Mouse (Mus musculus): Measurements from ENCODE around the gene Fbln5. TPM values are rescaled to one million over a fixed set of nuclear protein-coding genes. Genes with fewer than 3 reads are reported as not detected.

Gene Fbln5
- polyA plus RNA-seq, 1 experiment from 2014 or later, result 10.7 TPM

- H3K27me3 ChIP-seq (ENCODE audit: insufficient read depth, low read length), result no peaks in the 10 kb centered on the region
- no peak overlapping the region for H3K9ac ChIP-seq (replicated peaks)
- H3K9me3 ChIP-seq (ENCODE audit: low read length), result no peaks in the 10 kb centered on the region
- WGBS (ENCODE audit: insufficient replicate concordance), result 44% methylated on average over 3 of the region's 3 CpGs
- DNase-seq (no peak), ATAC-seq (peak; percentile 40; the same call in 1 of the 2 replicates)
- no peak overlapping the region for H3K27ac ChIP-seq (ENCODE audit: low read depth)
- H3K36me3 ChIP-seq (replicated peaks; ENCODE audit: insufficient read depth, low read length), result no peaks in the 10 kb centered on the region
- no peaks in the 10 kb centered on the region for H3K4me1 ChIP-seq (ENCODE audit: insufficient read depth)
- H3K4me3 ChIP-seq (ENCODE audit: low read depth, low read length), result no peak overlapping the region
- TF ChIP-seq EP300 (IDR thresholded peaks at IDR 0.05; ENCODE audit: low read depth) (no peak), CTCF (IDR thresholded peaks at IDR 0.05; ENCODE audit: low read depth) (no peak)
- H3K4me2 ChIP-seq (ENCODE audit: low read depth, low read length), result no peak overlapping the region
These were observed 17.8 kb downstream of the Fbln5 start for GRCm38 (mm10) chr12:101801051-101801450.

GRCm38 (mm10) chr12:101798189-101798922 lies 20.5 kb downstream of the Fbln5 start:
- H3K4me1 ChIP-seq (ENCODE audit: insufficient read depth), result no peaks in the 10 kb centered on the region
- no peak overlapping the region for H3K27ac ChIP-seq (ENCODE audit: low read depth)
- no peaks in the 10 kb centered on the region for H3K27me3 ChIP-seq (ENCODE audit: insufficient read depth, low read length)
- H3K4me3 ChIP-seq (ENCODE audit: low read depth, low read length), result no peak overlapping the region
- H3K4me2 ChIP-seq (ENCODE audit: low read depth, low read length), result no peak overlapping the region
- WGBS (ENCODE audit: insufficient replicate concordance), result 63% methylated on average over 7 of the region's 7 CpGs
- H3K9ac ChIP-seq (replicated peaks), result no peak overlapping the region
- ATAC-seq (no peak), DNase-seq (no peak)
- no peaks in the 10 kb centered on the region for H3K9me3 ChIP-seq (ENCODE audit: low read length)
- H3K36me3 ChIP-seq (replicated peaks; ENCODE audit: insufficient read depth, low read length), result no peaks in the 10 kb centered on the region
- TF ChIP-seq CTCF (IDR thresholded peaks at IDR 0.05; ENCODE audit: low read depth), result no peak
- TF ChIP-seq EP300 (IDR thresholded peaks at IDR 0.05; ENCODE audit: low read depth), result no peak

- 65% methylated on average over 3 of the region's 3 CpGs for WGBS (ENCODE audit: insufficient replicate concordance)
These were observed 24.4 kb downstream of the Fbln5 start for GRCm38 (mm10) chr12:101794458-101794857.

GRCm38 (mm10) chr12:101793221-101793621 lies 25.6 kb downstream of the Fbln5 start:
- H3K9ac ChIP-seq (replicated peaks), result no peak overlapping the region
- H3K4me1 ChIP-seq (ENCODE audit: insufficient read depth), result no peaks in the 10 kb centered on the region
- no peaks in the 10 kb centered on the region for H3K27me3 ChIP-seq (ENCODE audit: insufficient read depth, low read length)
- no peak for DNase-seq
- H3K4me2 ChIP-seq (ENCODE audit: low read depth, low read length), result no peak overlapping the region
- no peak for ATAC-seq
- H3K36me3 ChIP-seq (replicated peaks; ENCODE audit: insufficient read depth, low read length), result no peaks in the 10 kb centered on the region
- H3K9me3 ChIP-seq (ENCODE audit: low read length), result no peaks in the 10 kb centered on the region
- WGBS (ENCODE audit: insufficient replicate concordance), result 71% methylated on average over 5 of the region's 5 CpGs
- H3K4me3 ChIP-seq (ENCODE audit: low read depth, low read length), result no peak overlapping the region
- no peak overlapping the region for H3K27ac ChIP-seq (ENCODE audit: low read depth)
- TF ChIP-seq CTCF (IDR thresholded peaks at IDR 0.05; ENCODE audit: low read depth), result no peak
- no peak for TF ChIP-seq EP300 (IDR thresholded peaks at IDR 0.05; ENCODE audit: low read depth)

More at GRCm38 (mm10) chr12:101794458-101794857, 24.4 kb downstream of the Fbln5 start:
- TF ChIP-seq EP300 (IDR thresholded peaks at IDR 0.05; ENCODE audit: low read depth) (no peak), CTCF (IDR thresholded peaks at IDR 0.05; ENCODE audit: low read depth) (no peak)
- Histone ChIP-seq H3K36me3 (replicated peaks; ENCODE audit: insufficient read depth, low read length) (no peaks in the 10 kb centered on the region), H3K4me1 (ENCODE audit: insufficient read depth) (no peaks in the 10 kb centered on the region), H3K27me3 (ENCODE audit: insufficient read depth, low read length) (no peaks in the 10 kb centered on the region), H3K4me2 (ENCODE audit: low read depth, low read length) (no peak overlapping the region), H3K9me3 (ENCODE audit: low read length) (no peaks in the 10 kb centered on the region), H3K4me3 (ENCODE audit: low read depth, low read length) (no peak overlapping the region), H3K9ac (replicated peaks) (no peak overlapping the region), H3K27ac (ENCODE audit: low read depth) (no peak overlapping the region)
- ATAC-seq (no peak), DNase-seq (no peak)

- H3K4me3 ChIP-seq (ENCODE audit: low read depth, low read length), result no peak overlapping the region
- ATAC-seq (no peak), DNase-seq (no peak)
- no peak overlapping the region for H3K4me2 ChIP-seq (ENCODE audit: low read depth, low read length)
- H3K4me1 ChIP-seq (ENCODE audit: insufficient read depth), result no peaks in the 10 kb centered on the region
- no peak overlapping the region for H3K9ac ChIP-seq (replicated peaks)
- H3K9me3 ChIP-seq (ENCODE audit: low read length), result no peaks in the 10 kb centered on the region
- TF ChIP-seq EP300 (IDR thresholded peaks at IDR 0.05; ENCODE audit: low read depth) (no peak), CTCF (IDR thresholded peaks at IDR 0.05; ENCODE audit: low read depth) (no peak)
- no peaks in the 10 kb centered on the region for H3K27me3 ChIP-seq (ENCODE audit: insufficient read depth, low read length)
- WGBS (ENCODE audit: insufficient replicate concordance), result 70% methylated on average over 4 of the region's 4 CpGs
- no peak overlapping the region for H3K27ac ChIP-seq (ENCODE audit: low read depth)
- no peaks in the 10 kb centered on the region for H3K36me3 ChIP-seq (replicated peaks; ENCODE audit: insufficient read depth, low read length)
These were observed 26.2 kb downstream of the Fbln5 start for GRCm38 (mm10) chr12:101792684-101793083.

- TF ChIP-seq EP300 (IDR thresholded peaks at IDR 0.05; ENCODE audit: low read depth), result no peak
- TF ChIP-seq CTCF (IDR thresholded peaks at IDR 0.05; ENCODE audit: low read depth), result no peak
- ATAC-seq (no peak), DNase-seq (no peak)
- H3K4me3 ChIP-seq (ENCODE audit: low read depth, low read length), result no peak overlapping the region
- no peaks in the 10 kb centered on the region for H3K27me3 ChIP-seq (ENCODE audit: insufficient read depth, low read length)
- H3K9me3 ChIP-seq (ENCODE audit: low read length), result no peaks in the 10 kb centered on the region
- H3K4me2 ChIP-seq (ENCODE audit: low read depth, low read length), result no peak overlapping the region
- H3K9ac ChIP-seq (replicated peaks), result no peak overlapping the region
- H3K36me3 ChIP-seq (replicated peaks; ENCODE audit: insufficient read depth, low read length), result no peaks in the 10 kb centered on the region
- H3K4me1 ChIP-seq (ENCODE audit: insufficient read depth), result no peaks in the 10 kb centered on the region
- no peak overlapping the region for H3K27ac ChIP-seq (ENCODE audit: low read depth)
- WGBS (ENCODE audit: insufficient replicate concordance), result 80% methylated on average over 3 of the region's 3 CpGs
These were observed 29.1 kb downstream of the Fbln5 start for GRCm38 (mm10) chr12:101789767-101790166.

Data from liver, postnatal 0 days (tissue).